Mouse (Mus musculus) small intestine, adult 2 months (tissue): ENCODE results near the gene Ppcs.

Experiments
- CTCF ChIP-seq: fragments of 200-500 bp; IDR thresholded peaks from 2 replicates; pipeline ENCODE4 v1.5.1; 2012; ENCODE audit warnings: low read depth, mild to moderate bottlenecking, control low read depth, inconsistent platforms, low read length, moderate library complexity, mixed read lengths; ENCODE audit not compliant: insufficient replicate concordance, insufficient read length; ENCODE audit errors: extremely low read depth
- POLR2A ChIP-seq: fragments of 200-500 bp; IDR thresholded peaks from 2 replicates; pipeline ENCODE4 v1.6.1; 2012; ENCODE audit warnings: low read depth, mild to moderate bottlenecking, control low read depth, inconsistent platforms, low read length, moderate library complexity

GRCm38 (mm10) chr4:119390369-119390768 is 31.9 kb downstream of the Ppcs start:
- TF ChIP-seq CTCF = peak; percentile 53; the same call in 1 of the 2 replicates
- no peak for TF ChIP-seq POLR2A
